Mouse (Mus musculus) thymus, adult 2 months (tissue): ENCODE measurements around the gene Lrp6. TPM values are rescaled to one million over a fixed set of nuclear protein-coding genes. Genes with fewer than 3 reads are reported as not detected.

ENCODE experiments used
- DNase-seq: peaks from one replicate; pipeline ENCODE4 v3.0.0; 2021
- H3K27ac ChIP-seq: fragments of 200-500 bp; 2 replicates; pipeline ENCODE4 v1.5.1; 2012; ENCODE audit warnings: low read length, control low read depth; ENCODE audit not compliant: control insufficient read depth, insufficient read depth
- H3K27me3 ChIP-seq: fragments of 200-500 bp; 2 replicates; pipeline ENCODE4 v1.6.1; 2012; ENCODE audit warnings: mild to moderate bottlenecking, low read length, moderate library complexity, mixed read lengths; ENCODE audit not compliant: control insufficient read depth, insufficient read depth
- H3K36me3 ChIP-seq: fragments of 200-500 bp; 2 replicates; pipeline ENCODE4 v1.6.1; 2012; ENCODE audit warnings: mild to moderate bottlenecking, low read length, moderate library complexity; ENCODE audit not compliant: control insufficient read depth, insufficient read depth
- H3K4me1 ChIP-seq: fragments of 200-500 bp; replicated peaks from 2 replicates; pipeline ENCODE4 v1.6.1; 2012; ENCODE audit warnings: low read length; ENCODE audit not compliant: control insufficient read depth, insufficient read depth
- H3K4me3 ChIP-seq: fragments of 200-500 bp; 2 replicates; pipeline ENCODE4 v1.5.1; 2012; ENCODE audit warnings: mild to moderate bottlenecking, low read length, control low read depth, moderate library complexity; ENCODE audit not compliant: control insufficient read depth, insufficient read depth
- CTCF ChIP-seq: fragments of 200-500 bp; IDR thresholded peaks from 2 replicates; pipeline ENCODE4 v1.5.1; 2012; ENCODE audit warnings: mild to moderate bottlenecking, control low read depth, low read length, moderate library complexity, borderline replicate concordance; ENCODE audit not compliant: control insufficient read depth, poor library complexity, insufficient read depth; ENCODE audit errors: extremely low read depth
- POLR2A ChIP-seq: fragments of 200-500 bp; IDR thresholded peaks from 2 replicates; pipeline ENCODE4 v1.6.1; 2012; ENCODE audit warnings: mild to moderate bottlenecking, low read length, control low read depth, moderate library complexity; ENCODE audit not compliant: control insufficient read depth, poor library complexity, insufficient read depth; ENCODE audit errors: extremely low read depth
- WGBS: fragments of 180-500 bp; shearing (Covaris S2); methylation state at CpG from one replicate; pipeline ENCODE4 v1.1.7; 2018; 5-methylcytosine and 5-hydroxymethylcytosine counted together
- polyA plus RNA-seq: library from polyadenylated mRNA; depleted of rRNA; stranded (reverse); fragments of >200 nt; gene quantifications from 2 replicates; pipeline ENCODE4 v1.2.3, GENCODE M21; 2012

Lrp6 gene
- polyA plus RNA-seq, 1 experiment, result 28.3 TPM

DNA sequence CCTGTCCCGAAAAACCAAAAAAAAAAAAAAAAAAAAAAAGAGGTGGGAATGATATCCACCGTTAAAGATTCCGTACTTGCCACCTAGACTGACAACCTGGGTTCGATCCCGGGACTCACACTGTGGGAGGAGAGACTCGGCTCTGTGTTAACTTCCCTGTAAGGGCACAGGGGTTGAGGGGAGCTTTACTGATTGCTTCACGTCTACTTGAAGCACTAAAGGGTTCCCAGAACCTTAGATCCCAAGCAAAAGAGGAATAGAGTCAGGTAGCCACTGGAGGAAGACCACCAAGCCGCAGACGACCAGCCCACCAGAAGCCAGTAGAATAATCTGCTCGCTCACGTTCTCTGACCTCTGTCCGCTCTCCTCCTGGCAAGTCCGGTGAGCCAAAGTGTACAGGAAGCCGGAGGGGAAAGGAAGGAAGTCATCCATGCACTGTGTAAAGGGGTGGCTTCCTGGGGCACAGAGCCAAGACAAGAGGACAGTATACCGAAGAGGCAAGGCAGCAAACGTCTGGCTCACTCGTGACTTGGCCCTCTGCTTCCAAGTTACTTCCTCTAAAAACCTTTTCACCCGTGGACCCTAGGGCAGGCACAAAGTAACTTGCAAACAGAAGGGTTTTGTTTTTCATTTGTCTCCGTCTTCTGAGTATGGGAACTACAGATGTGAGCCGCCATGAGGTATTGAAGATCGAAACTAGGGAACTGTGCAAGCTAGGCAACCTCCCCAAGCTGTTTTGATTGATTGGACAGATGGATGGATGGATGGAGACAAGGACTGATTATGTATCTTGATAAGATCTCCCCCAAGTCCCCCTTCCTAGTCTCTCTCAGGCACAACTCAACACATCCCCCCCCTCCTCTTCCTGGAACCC lies 28.0 kb upstream of the Lrp6 start:
- no peak for TF ChIP-seq CTCF
- no peak for TF ChIP-seq POLR2A
- H3K27me3 ChIP-seq, result no peaks in the 10 kb centered on the region
- WGBS, result 22% methylated on average over 21 of the region's 21 CpGs
- DNase-seq, result peak; percentile 3
- no peak overlapping the region for H3K27ac ChIP-seq
- peak overlapping the region; percentile 24 for H3K4me3 ChIP-seq
- peaks cover 10% of the 10 kb centered on the region for H3K4me1 ChIP-seq
- H3K36me3 ChIP-seq, result no peaks in the 10 kb centered on the region

DNA sequence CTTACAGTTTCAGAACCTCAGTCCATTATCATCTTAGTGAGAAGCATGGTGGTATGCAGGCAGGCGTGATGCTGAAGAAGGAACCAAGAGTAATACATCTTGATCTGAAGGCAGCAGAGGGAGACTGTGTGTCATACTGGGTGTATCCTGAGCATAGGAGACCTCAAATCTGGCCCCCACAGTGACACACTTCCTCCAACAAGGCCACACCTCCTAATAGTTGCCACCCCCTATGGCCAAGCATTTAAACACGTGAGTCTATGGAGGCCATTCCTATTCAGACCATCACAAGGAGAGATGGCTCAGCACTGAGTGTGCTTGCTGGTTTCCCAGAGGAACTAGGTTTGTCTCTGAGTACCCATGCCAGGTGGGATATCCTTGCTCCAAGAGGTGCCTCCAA lies 24.8 kb upstream of the Lrp6 start:
- TF ChIP-seq CTCF, result no peak
- no peak for TF ChIP-seq POLR2A
- WGBS, result 94% methylated on average over 2 of the region's 2 CpGs

DNA sequence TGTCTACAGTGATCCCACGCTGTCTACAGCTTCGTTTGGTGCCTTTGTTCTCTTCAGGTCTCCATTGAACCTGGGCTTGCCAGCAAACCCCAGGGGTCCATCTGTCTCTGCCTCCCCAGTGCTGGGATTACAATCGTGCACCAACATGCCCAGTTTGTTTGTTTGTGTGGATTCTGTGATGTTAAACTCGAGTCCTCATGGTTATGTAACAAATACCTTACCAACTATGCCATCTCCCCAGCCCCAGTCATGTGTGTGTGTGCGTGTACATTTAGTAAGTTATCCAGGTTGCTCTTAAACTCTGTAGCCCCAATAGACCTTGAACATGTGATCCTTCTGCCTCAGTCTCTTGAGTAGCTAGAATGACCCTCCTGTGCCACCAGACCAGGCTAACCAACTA lies 19.5 kb upstream of the Lrp6 start:
- 87% methylated on average over 5 of the region's 5 CpGs for WGBS
- Histone ChIP-seq H3K4me1 (no peaks in the 10 kb centered on the region), H3K27ac (no peak overlapping the region), H3K36me3 (no peaks in the 10 kb centered on the region), H3K27me3 (no peaks in the 10 kb centered on the region), H3K4me3 (no peak overlapping the region)
- TF ChIP-seq CTCF (no peak), POLR2A (no peak)
- DNase-seq, result no peak

More for the DNA sequence above, 24.8 kb upstream of the Lrp6 start:
- H3K36me3 ChIP-seq, result no peaks in the 10 kb centered on the region
- peaks cover 10% of the 10 kb centered on the region for H3K4me1 ChIP-seq
- H3K27ac ChIP-seq, result no peak overlapping the region
- H3K4me3 ChIP-seq, result no peak overlapping the region
- DNase-seq, result no peak
- H3K27me3 ChIP-seq, result no peaks in the 10 kb centered on the region

DNA sequence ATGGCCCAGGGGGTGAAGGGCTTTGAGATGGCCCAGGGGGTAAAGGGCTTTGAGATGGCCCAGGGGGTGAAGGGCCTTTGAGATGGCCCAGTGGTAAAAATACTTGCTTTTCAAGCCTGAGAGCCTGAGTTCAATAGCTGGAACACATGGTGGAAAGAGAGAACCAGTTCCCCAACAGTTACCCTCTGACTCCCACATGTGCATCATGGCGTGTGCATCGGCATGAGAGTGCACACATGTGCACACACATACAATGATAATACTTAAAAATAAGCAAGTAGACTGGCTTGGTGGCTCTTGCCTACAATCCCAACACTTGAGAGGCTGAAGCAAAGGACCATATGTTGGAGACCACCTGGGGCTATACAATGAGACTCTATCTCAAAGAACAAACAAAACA lies 17.9 kb upstream of the Lrp6 start:
- Histone ChIP-seq H3K27me3 (no peaks in the 10 kb centered on the region), H3K36me3 (no peaks in the 10 kb centered on the region), H3K27ac (no peak overlapping the region), H3K4me1 (no peaks in the 10 kb centered on the region), H3K4me3 (no peak overlapping the region)
- DNase-seq, result no peak
- 96% methylated on average over 2 of the region's 2 CpGs for WGBS
- TF ChIP-seq CTCF, result no peak
- no peak for TF ChIP-seq POLR2A

DNA sequence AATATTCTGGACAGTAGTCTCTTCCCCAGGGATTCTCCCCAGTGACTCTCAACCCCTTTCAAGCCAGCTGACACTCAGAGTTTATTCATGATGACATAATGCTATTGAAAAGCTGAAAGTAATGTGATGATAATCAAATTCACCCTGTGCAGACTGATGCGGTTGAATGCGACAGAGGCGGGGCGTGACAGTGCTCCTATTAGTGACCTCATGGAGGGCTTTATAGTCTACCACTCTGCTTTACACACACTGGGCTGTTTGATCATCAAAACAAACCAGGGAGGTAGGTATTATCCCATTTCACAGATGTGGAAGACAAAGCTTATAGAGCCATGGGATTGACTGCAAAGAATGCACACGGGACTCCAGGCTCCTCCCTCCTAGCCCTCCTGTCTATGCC lies 15.3 kb upstream of the Lrp6 start:
- DNase-seq, result no peak
- Histone ChIP-seq H3K27ac (no peak overlapping the region), H3K4me3 (no peak overlapping the region), H3K4me1 (no peaks in the 10 kb centered on the region), H3K27me3 (no peaks in the 10 kb centered on the region), H3K36me3 (no peaks in the 10 kb centered on the region)
- no peak for TF ChIP-seq POLR2A
- no peak for TF ChIP-seq CTCF
- 93% methylated on average over 5 of the region's 5 CpGs for WGBS

DNA sequence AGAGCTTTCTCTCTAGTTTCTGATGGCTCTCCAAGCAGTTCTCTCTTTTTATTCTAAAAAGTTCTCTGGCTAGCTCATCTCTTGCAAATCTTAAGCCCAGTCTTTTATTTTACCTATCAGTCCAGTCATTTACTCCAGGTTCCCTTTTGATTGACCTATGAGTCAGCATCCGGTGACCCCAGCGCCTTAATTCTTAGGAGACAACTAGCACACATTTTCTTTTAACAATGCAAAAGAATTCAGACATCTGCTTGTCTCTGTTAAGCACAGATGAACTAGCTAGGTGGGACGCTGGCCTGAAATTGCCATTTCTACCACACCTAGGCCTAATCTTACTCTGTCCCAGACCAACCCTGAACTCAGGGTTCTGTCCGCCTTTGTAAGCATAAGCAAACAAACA lies 12.7 kb upstream of the Lrp6 start:
- H3K27ac ChIP-seq, result no peak overlapping the region
- 98% methylated on average over 4 of the region's 4 CpGs for WGBS
- H3K4me1 ChIP-seq, result no peaks in the 10 kb centered on the region
- no peak for TF ChIP-seq CTCF
- TF ChIP-seq POLR2A, result no peak
- no peaks in the 10 kb centered on the region for H3K27me3 ChIP-seq
- no peak for DNase-seq
- no peaks in the 10 kb centered on the region for H3K36me3 ChIP-seq
- H3K4me3 ChIP-seq, result no peak overlapping the region
